Mouse (Mus musculus): ENCODE data around the gene Eif3k.

GRCm38 (mm10) chr7:28969672-28970394 is 11.8 kb downstream of the Eif3k start:
- TF ChIP-seq POLR2A (IDR thresholded peaks at IDR 0.05; ENCODE audit: borderline replicate concordance, extremely low read depth, insufficient read depth, insufficient read length, poor library complexity, severe bottlenecking) = no peak
- no peak for TF ChIP-seq CTCF (IDR thresholded peaks at IDR 0.05; ENCODE audit: borderline replicate concordance, extremely low read depth, insufficient read depth, insufficient read length)
